In genomic region chr8:70540013-70540506, GRCm38 (mm10) we compare ENCODE assay signal across 8 mouse cellular contexts. TPM values are rescaled to one million over a fixed set of nuclear protein-coding genes. Genes with fewer than 3 reads are reported as not detected.
DNase-seq lines count a peak whose midpoint lies in the region; ATAC-seq and TF ChIP-seq lines count a peak whose summit lies in the region.

No protein-coding gene starts in this region.

- no peaks in the 10 kb centered on the region for H3K9me3 ChIP-seq in erythroblast, embryonic 14.5 days (ENCODE audit: control insufficient read depth, low read length)
- H3K9me3 ChIP-seq in forebrain, embryonic 12.5 days: no peaks in the 10 kb centered on the region
- H3K9me3 ChIP-seq in liver, embryonic 12.5 days (replicated peaks): no peaks in the 10 kb centered on the region

- H3K27ac ChIP-seq in forebrain, embryonic 12.5 days: peak overlapping the region; percentile 96
- peak overlapping the region; percentile 98 for H3K27ac ChIP-seq in liver, embryonic 12.5 days

- peak overlapping the region; percentile 93 for H3K4me3 ChIP-seq in erythroblast, embryonic 14.5 days (replicated peaks)
- peak overlapping the region; percentile 98 for H3K4me3 ChIP-seq in C2C12 (ENCODE audit: insufficient read depth, poor library complexity, severe bottlenecking)
- H3K4me3 ChIP-seq in forebrain, embryonic 12.5 days (replicated peaks): peak overlapping the region; percentile 82
- H3K4me3 ChIP-seq in liver, embryonic 12.5 days: peak overlapping the region; percentile 83

- peaks cover 45% of the 10 kb centered on the region for H3K79me3 ChIP-seq in C2C12 (ENCODE audit: low read depth)

- intact Hi-C loops in left cerebral cortex, postnatal 10 days (cut with DNase I): no loop called here

- TF ChIP-seq CTCF in C2C12 (IDR thresholded peaks at IDR 0.05; ENCODE audit: control insufficient read depth, insufficient read depth, insufficient read length): no peak

- peaks cover 56% of the 10 kb centered on the region for H3K79me2 ChIP-seq in C2C12 (ENCODE audit: control insufficient read depth, insufficient read depth)

- no peak for DNase-seq in frontal cortex, postnatal 25 days (ENCODE audit: low spot score in 2 of 2)
- DNase-seq in layer of hippocampus, adult 11-12 months (ENCODE audit: low spot score): no peak
- no peak for DNase-seq in left cerebral cortex, postnatal 10 days (ENCODE audit: extremely low spot score in 1 of 2, low spot score in 2 of 2)

- peaks cover 56% of the 10 kb centered on the region for H3K36me3 ChIP-seq in erythroblast, embryonic 14.5 days (ENCODE audit: control insufficient read depth)
- peaks cover 18% of the 10 kb centered on the region for H3K36me3 ChIP-seq in C2C12 (ENCODE audit: control insufficient read depth, insufficient read depth)
- H3K36me3 ChIP-seq in forebrain, embryonic 12.5 days (replicated peaks): peaks cover 21% of the 10 kb centered on the region
- peaks cover 30% of the 10 kb centered on the region for H3K36me3 ChIP-seq in liver, embryonic 12.5 days

- H3K27me3 ChIP-seq in erythroblast, embryonic 14.5 days (ENCODE audit: control insufficient read depth): no peaks in the 10 kb centered on the region
- H3K27me3 ChIP-seq in C2C12 (ENCODE audit: control insufficient read depth, insufficient read depth, insufficient read length): no peaks in the 10 kb centered on the region
- H3K27me3 ChIP-seq in forebrain, embryonic 12.5 days: no peaks in the 10 kb centered on the region
- no peaks in the 10 kb centered on the region for H3K27me3 ChIP-seq in liver, embryonic 12.5 days (replicated peaks)

- H3K4me2 ChIP-seq in forebrain, embryonic 12.5 days: peak overlapping the region; percentile 93
- peak overlapping the region; percentile 97 for H3K4me2 ChIP-seq in liver, embryonic 12.5 days

- ATAC-seq in erythroblast, adult 5-6 weeks (replicated peaks; ENCODE audit: low FRiP score, poor library complexity, severe bottlenecking): no peak
- no peak for ATAC-seq in forebrain, embryonic 12.5 days (ENCODE audit: low FRiP score)
- ATAC-seq in liver, embryonic 12.5 days: no peak

- H3K4me1 ChIP-seq in erythroblast, embryonic 14.5 days (ENCODE audit: control insufficient read depth): peaks cover 65% of the 10 kb centered on the region
- H3K4me1 ChIP-seq in forebrain, embryonic 12.5 days: peaks cover 41% of the 10 kb centered on the region
- H3K4me1 ChIP-seq in liver, embryonic 12.5 days: peaks cover 60% of the 10 kb centered on the region

- H3ac ChIP-seq in C2C12 (ENCODE audit: control insufficient read depth, insufficient read length, low read depth): peak overlapping the region; percentile 81

- WGBS in forebrain, embryonic 12.5 days: 17% methylated on average over 4 of the region's 4 CpGs
- 5% methylated on average over 4 of the region's 4 CpGs for WGBS in liver, embryonic 12.5 days (ENCODE audit: insufficient replicate concordance)

- H3K9ac ChIP-seq in forebrain, embryonic 12.5 days: peak overlapping the region; percentile 79
- peak overlapping the region; percentile 90 for H3K9ac ChIP-seq in liver, embryonic 12.5 days

TF ChIP-seq in C2C12, 6 proteins besides CTCF, POLR2A, EP300 and RAD21:
- TF ChIP-seq FOSL1 (IDR thresholded peaks at IDR 0.05; ENCODE audit: insufficient read depth, low read length, poor library complexity, severe bottlenecking) (no peak), MYOD1 (IDR thresholded peaks at IDR 0.05; ENCODE audit: control insufficient read depth, insufficient read length, low read depth) (no peak), CEBPB (IDR thresholded peaks at IDR 0.05; ENCODE audit: low read depth) (no peak), MAX (IDR thresholded peaks at IDR 0.05) (no peak), MYOG (IDR thresholded peaks at IDR 0.05; ENCODE audit: control insufficient read depth, extremely low read depth, insufficient read length) (no peak), USF1 (IDR thresholded peaks at IDR 0.05; ENCODE audit: low read depth) (no peak)

RNA-seq across cellular contexts. Expression of gene Ell, which starts 0.8 kb away (rescaled TPM):
- polyA plus RNA-seq in erythroblast, embryonic 14.5 days (2012): 3.3 and 3.8 TPM in 2 replicates
- total RNA-seq in erythroblast, adult 5-6 weeks (2015; ENCODE audit: low replicate concordance): 2.5 and 5.2 TPM in 2 replicates
- 4.0 and 4.7 TPM in 2 replicates for total RNA-seq in erythroblast, adult 5-6 weeks (2017; ENCODE audit: low replicate concordance)
- 12.3 TPM for polyA plus RNA-seq in C2C12 (2012; fragmentation: generic; extraction: Trizol)
- 18.8 and 19.9 TPM in 2 replicates for polyA plus RNA-seq in forebrain, embryonic 12.5 days (2016; fragmentation: Nextera tagmentation; extraction: Ambion mirVana)
- polyA plus RNA-seq in liver, embryonic 12.5 days (2016; fragmentation: Nextera tagmentation; extraction: Ambion mirVana): 13.1 TPM in 2 replicates
- total RNA-seq in left cerebral cortex, postnatal 10 days (2021): 10 to 100 TPM; 15.1 to 18.5 TPM

RNA-seq across cellular contexts. Expression of gene Kxd1, which starts 12.3 kb away (rescaled TPM):
- polyA plus RNA-seq in erythroblast, embryonic 14.5 days (2012): 2.6 and 3.8 TPM in 2 replicates
- 21.7 and 45.3 TPM in 2 replicates for total RNA-seq in erythroblast, adult 5-6 weeks (2015; ENCODE audit: low replicate concordance)
- total RNA-seq in erythroblast, adult 5-6 weeks (2017; ENCODE audit: low replicate concordance): 10.9 and 18.1 TPM in 2 replicates
- 47.5 TPM for polyA plus RNA-seq in C2C12 (2012; fragmentation: generic; extraction: Trizol)
- 45.6 and 50.8 TPM in 2 replicates for polyA plus RNA-seq in forebrain, embryonic 12.5 days (2016; fragmentation: Nextera tagmentation; extraction: Ambion mirVana)
- 44.7 and 45.0 TPM in 2 replicates for polyA plus RNA-seq in liver, embryonic 12.5 days (2016; fragmentation: Nextera tagmentation; extraction: Ambion mirVana)
- 10 to 100 TPM; 37.5 to 41.2 TPM for total RNA-seq in left cerebral cortex, postnatal 10 days (2021)

RNA-seq across cellular contexts. Expression of gene Fkbp8, which starts 12.5 kb away (rescaled TPM):
- 255 and 264 TPM in 2 replicates for polyA plus RNA-seq in erythroblast, embryonic 14.5 days (2012)
- 27.1 and 47.4 TPM in 2 replicates for total RNA-seq in erythroblast, adult 5-6 weeks (2015; ENCODE audit: low replicate concordance)
- total RNA-seq in erythroblast, adult 5-6 weeks (2017; ENCODE audit: low replicate concordance): 53.5 and 56.9 TPM in 2 replicates
- 256 TPM for polyA plus RNA-seq in C2C12 (2012; fragmentation: generic; extraction: Trizol)
- 309 and 314 TPM in 2 replicates for polyA plus RNA-seq in forebrain, embryonic 12.5 days (2016; fragmentation: Nextera tagmentation; extraction: Ambion mirVana)
- 223 and 224 TPM in 2 replicates for polyA plus RNA-seq in liver, embryonic 12.5 days (2016; fragmentation: Nextera tagmentation; extraction: Ambion mirVana)
- total RNA-seq in left cerebral cortex, postnatal 10 days (2021): 100 to 1,000 TPM; 361 to 375 TPM

RNA-seq across cellular contexts. Expression of gene Uba52, which starts 29.5 kb away (rescaled TPM):
- polyA plus RNA-seq in erythroblast, embryonic 14.5 days (2012): 107 and 138 TPM in 2 replicates
- total RNA-seq in erythroblast, adult 5-6 weeks (2015; ENCODE audit: low replicate concordance): 653 and 914 TPM in 2 replicates
- total RNA-seq in erythroblast, adult 5-6 weeks (2017; ENCODE audit: low replicate concordance): 249 and 1,009 TPM in 2 replicates
- polyA plus RNA-seq in C2C12 (2012; fragmentation: generic; extraction: Trizol): 1,556 TPM
- polyA plus RNA-seq in forebrain, embryonic 12.5 days (2016; fragmentation: Nextera tagmentation; extraction: Ambion mirVana): 692 and 734 TPM in 2 replicates
- 841 and 876 TPM in 2 replicates for polyA plus RNA-seq in liver, embryonic 12.5 days (2016; fragmentation: Nextera tagmentation; extraction: Ambion mirVana)
- total RNA-seq in left cerebral cortex, postnatal 10 days (2021): 1,000 to 10,000 TPM in 1 of 2 experiments, 100 to 1,000 TPM in 1; 991 to 1,007 TPM

RNA-seq across cellular contexts. Expression of gene Rex1bd, which starts 33.5 kb away (rescaled TPM):
- polyA plus RNA-seq in erythroblast, embryonic 14.5 days (2012): 53.1 and 68.2 TPM in 2 replicates
- 2.9 and 14.0 TPM in 2 replicates for total RNA-seq in erythroblast, adult 5-6 weeks (2015; ENCODE audit: low replicate concordance)
- 5.2 and 9.5 TPM in 2 replicates for total RNA-seq in erythroblast, adult 5-6 weeks (2017; ENCODE audit: low replicate concordance)
- polyA plus RNA-seq in C2C12 (2012; fragmentation: generic; extraction: Trizol): 199 TPM
- polyA plus RNA-seq in forebrain, embryonic 12.5 days (2016; fragmentation: Nextera tagmentation; extraction: Ambion mirVana): 126 and 127 TPM in 2 replicates
- polyA plus RNA-seq in liver, embryonic 12.5 days (2016; fragmentation: Nextera tagmentation; extraction: Ambion mirVana): 85.6 and 86.6 TPM in 2 replicates
- total RNA-seq in left cerebral cortex, postnatal 10 days (2021): 100 to 1,000 TPM in 1 of 2 experiments, 10 to 100 TPM in 1; 95.1 to 106 TPM
